Comparison of ENCODE assay signal across 24 mouse cellular contexts in genomic region chr16:87770576-87770975, GRCm38 (mm10).
DNase-seq lines count a peak whose midpoint lies in the region; ATAC-seq lines count a peak whose summit lies in the region.
"Had no signal": no experiment of that assay in that cellular context is flagged by ENCODE, and none has a peak within 500 bp of the region (broad histone marks: within the 10 kb centered on the region; RNA-seq: fewer than 3 reads in every experiment).

No protein-coding gene starts in this region.

- DNase-seq in kidney, postnatal 4 days = no peak
- DNase-seq in kidney, postnatal 36 days = no peak
- peak; percentile 18 for DNase-seq in mesoderm, embryonic 11.5 days (ENCODE audit: low read depth, low spot score)
- DNase-seq: adrenal gland, adult 8-10 months; adrenal gland, postnatal 14 days; adrenal gland, postnatal 36 days; B cell, adult 2 months; cerebellum, adult 11-12 months; cerebellum, adult 2 months; cerebellum, adult 9-10 months; cerebellum, postnatal 10 days; cerebellum, postnatal 25 days had no signal

- no peaks in the 10 kb centered on the region for H3K27me3 ChIP-seq in kidney, embryonic 14.5 days (ENCODE audit: control insufficient read depth, insufficient read depth, low read length)
- no peaks in the 10 kb centered on the region for H3K27me3 ChIP-seq in kidney, embryonic 16.5 days (ENCODE audit: insufficient read depth, low read length)
- H3K27me3 ChIP-seq: CH12.LX; embryonic facial prominence, embryonic 12.5 days; forebrain, embryonic 13.5 days; forebrain, embryonic 15.5 days; Patski had no signal

- H3K4me1 ChIP-seq in kidney, embryonic 14.5 days (ENCODE audit: control insufficient read depth, insufficient read depth, low read length) = no peaks in the 10 kb centered on the region
- H3K4me1 ChIP-seq in kidney, embryonic 16.5 days (ENCODE audit: insufficient read depth, low read length) = 0 out of 2 replicates have a peak, but pooled peaks cover 5% of the 10 kb centered on the region
- H3K4me1 ChIP-seq: embryonic facial prominence, embryonic 10.5 days; embryonic facial prominence, embryonic 12.5 days; forebrain, embryonic 13.5 days; forebrain, embryonic 15.5 days had no signal

- H3K27ac ChIP-seq in kidney, embryonic 14.5 days (ENCODE audit: low read depth, low read length) = no peak overlapping the region
- no peak overlapping the region for H3K27ac ChIP-seq in kidney, embryonic 16.5 days (ENCODE audit: low read length)
- H3K27ac ChIP-seq: embryonic facial prominence, embryonic 10.5 days; embryonic facial prominence, embryonic 12.5 days; forebrain, embryonic 13.5 days; forebrain, embryonic 15.5 days had no signal

- H3K36me3 ChIP-seq in kidney, embryonic 14.5 days (ENCODE audit: control insufficient read depth, insufficient read depth, low read length) = no peaks in the 10 kb centered on the region
- no peaks in the 10 kb centered on the region for H3K36me3 ChIP-seq in kidney, embryonic 16.5 days (ENCODE audit: insufficient read depth, low read length)
- H3K36me3 ChIP-seq: embryonic facial prominence, embryonic 10.5 days; embryonic facial prominence, embryonic 12.5 days; forebrain, embryonic 15.5 days; G1E had no signal

- no peak overlapping the region for H3K4me3 ChIP-seq in kidney, embryonic 14.5 days (ENCODE audit: low read length)
- H3K4me3 ChIP-seq in kidney, embryonic 16.5 days (ENCODE audit: low read length) = no peak overlapping the region
- H3K4me3 ChIP-seq: embryonic facial prominence, embryonic 10.5 days; embryonic facial prominence, embryonic 12.5 days; forebrain, embryonic 13.5 days; forebrain, embryonic 15.5 days had no signal

- no peak overlapping the region for H3K4me2 ChIP-seq in kidney, embryonic 14.5 days (replicated peaks; ENCODE audit: low read depth, low read length)
- no peak overlapping the region for H3K4me2 ChIP-seq in kidney, embryonic 16.5 days (replicated peaks; ENCODE audit: low read depth, low read length)
- H3K4me2 ChIP-seq: embryonic facial prominence, embryonic 12.5 days; forebrain, embryonic 13.5 days; forebrain, embryonic 15.5 days had no signal

- ATAC-seq in kidney, embryonic 14.5 days (ENCODE audit: low FRiP score, low TSS enrichment) = 0 out of 2 replicates have a peak, but pooled peaks have one; percentile 20
- peak; percentile 71; the same call in 1 of the 2 replicates for ATAC-seq in kidney, embryonic 16.5 days (ENCODE audit: low FRiP score, low TSS enrichment)
- ATAC-seq in granulocyte monocyte progenitor cell, adult 5-6 weeks (replicated peaks; ENCODE audit: poor library complexity, severe bottlenecking) = no peak
- ATAC-seq: activated CD4-positive, CD25-positive, alpha-beta regulatory T cell, adult 4 months; CD4-positive, CD25-positive, alpha-beta regulatory T cell, adult 4 months; forebrain, embryonic 13.5 days; forebrain, embryonic 15.5 days; Patski had no signal

- H3K9me3 ChIP-seq in kidney, embryonic 14.5 days (ENCODE audit: control insufficient read depth, low read length) = no peaks in the 10 kb centered on the region
- no peaks in the 10 kb centered on the region for H3K9me3 ChIP-seq in kidney, embryonic 16.5 days (ENCODE audit: low read length)
- H3K9me3 ChIP-seq: embryonic facial prominence, embryonic 10.5 days; embryonic facial prominence, embryonic 12.5 days; forebrain, embryonic 13.5 days; forebrain, embryonic 15.5 days; G1E had no signal

- 45% methylated on average over 2 of the region's 2 CpGs for WGBS in kidney, embryonic 14.5 days
- WGBS in kidney, embryonic 16.5 days = 54% methylated on average over 2 of the region's 2 CpGs

- no peak overlapping the region for H3K9ac ChIP-seq in kidney, embryonic 14.5 days (ENCODE audit: low read depth, low read length)
- no peak overlapping the region for H3K9ac ChIP-seq in kidney, embryonic 16.5 days (replicated peaks; ENCODE audit: low read length)
- H3K9ac ChIP-seq: embryonic facial prominence, embryonic 12.5 days; forebrain, embryonic 13.5 days; forebrain, embryonic 15.5 days had no signal
